Mouse (Mus musculus): ENCODE results near the gene Frzb. TPM values are rescaled to one million over a fixed set of nuclear protein-coding genes. Genes with fewer than 3 reads are reported as not detected.

Gene Frzb
- polyA plus RNA-seq, 1 experiment from 2014 or later = 23.5 TPM

- ATAC-seq (replicated peaks; ENCODE audit: low FRiP score, low read depth) (no peak), DNase-seq (ENCODE audit: low spot score) (peak; percentile 70)
- H3K4me3 ChIP-seq (replicated peaks; ENCODE audit: low read depth, low read length) = 0 out of 2 replicates have a peak overlapping the region, but pooled peaks have one; percentile 57
- H3K36me3 ChIP-seq (ENCODE audit: insufficient read depth, low read length) = no peaks in the 10 kb centered on the region
- no peaks in the 10 kb centered on the region for H3K27me3 ChIP-seq (ENCODE audit: insufficient read depth, low read length)
- 47% methylated on average over 14 of the region's 14 CpGs for WGBS
- no peak overlapping the region for H3K27ac ChIP-seq
- H3K9me3 ChIP-seq (replicated peaks; ENCODE audit: low read length) = no peaks in the 10 kb centered on the region
- H3K4me1 ChIP-seq (replicated peaks; ENCODE audit: insufficient read depth, low read length) = peaks cover 10% of the 10 kb centered on the region; the same call in 1 of the 2 replicates
- peak overlapping the region; percentile 99 for H3K4me2 ChIP-seq (ENCODE audit: low read length)
- TF ChIP-seq CTCF (IDR thresholded peaks at IDR 0.05; ENCODE audit: low read depth) = no peak
- H3K9ac ChIP-seq (ENCODE audit: low read depth, low read length) = no peak overlapping the region
Measured at GRCm38 (mm10) chr2:80444418-80445365, 2.7 kb downstream of the Frzb start.

GRCm38 (mm10) chr2:80443962-80444361 is 3.5 kb downstream of the Frzb start:
- no peak overlapping the region for H3K27ac ChIP-seq
- ATAC-seq (replicated peaks; ENCODE audit: low FRiP score, low read depth) (no peak), DNase-seq (ENCODE audit: low spot score) (no peak)
- no peaks in the 10 kb centered on the region for H3K27me3 ChIP-seq (ENCODE audit: insufficient read depth, low read length)
- 91% methylated on average over 2 of the region's 2 CpGs for WGBS
- H3K4me1 ChIP-seq (replicated peaks; ENCODE audit: insufficient read depth, low read length) = peaks cover 10% of the 10 kb centered on the region; the same call in 1 of the 2 replicates
- H3K9ac ChIP-seq (ENCODE audit: low read depth, low read length) = no peak overlapping the region
- peak; percentile 57 for TF ChIP-seq CTCF (IDR thresholded peaks at IDR 0.05; ENCODE audit: low read depth)
- no peak overlapping the region for H3K4me3 ChIP-seq (replicated peaks; ENCODE audit: low read depth, low read length)
- H3K4me2 ChIP-seq (ENCODE audit: low read length) = no peak overlapping the region
- H3K9me3 ChIP-seq (replicated peaks; ENCODE audit: low read length) = no peaks in the 10 kb centered on the region
- no peaks in the 10 kb centered on the region for H3K36me3 ChIP-seq (ENCODE audit: insufficient read depth, low read length)

- 78% methylated on average over 3 of the region's 3 CpGs for WGBS
- no peak for DNase-seq (ENCODE audit: low spot score)
- Histone ChIP-seq H3K4me1 (replicated peaks; ENCODE audit: insufficient read depth, low read length) (peaks cover 5% of the 10 kb centered on the region; the same call in 1 of the 2 replicates), H3K4me3 (replicated peaks; ENCODE audit: low read depth, low read length) (no peak overlapping the region), H3K27me3 (ENCODE audit: insufficient read depth, low read length) (no peaks in the 10 kb centered on the region), H3K27ac (no peak overlapping the region), H3K4me2 (ENCODE audit: low read length) (no peak overlapping the region), H3K9ac (ENCODE audit: low read depth, low read length) (no peak overlapping the region), H3K36me3 (ENCODE audit: insufficient read depth, low read length) (no peaks in the 10 kb centered on the region), H3K9me3 (replicated peaks; ENCODE audit: low read length) (no peaks in the 10 kb centered on the region)
- ATAC-seq (replicated peaks; ENCODE audit: low FRiP score, low read depth) = 0 out of 2 replicates have a peak, but pooled peaks have one; percentile 47
- TF ChIP-seq CTCF (IDR thresholded peaks at IDR 0.05; ENCODE audit: low read depth) = no peak
Measured at GRCm38 (mm10) chr2:80441386-80441785, 6.0 kb downstream of the Frzb start.

GRCm38 (mm10) chr2:80438854-80439253 is 8.6 kb downstream of the Frzb start:
- H3K27ac ChIP-seq = no peak overlapping the region
- H3K9me3 ChIP-seq (replicated peaks; ENCODE audit: low read length) = no peaks in the 10 kb centered on the region
- no peak for TF ChIP-seq CTCF (IDR thresholded peaks at IDR 0.05; ENCODE audit: low read depth)
- H3K27me3 ChIP-seq (ENCODE audit: insufficient read depth, low read length) = no peaks in the 10 kb centered on the region
- no peak overlapping the region for H3K4me2 ChIP-seq (ENCODE audit: low read length)
- H3K4me1 ChIP-seq (replicated peaks; ENCODE audit: insufficient read depth, low read length) = no peaks in the 10 kb centered on the region
- 82% methylated on average over 3 of the region's 3 CpGs for WGBS
- H3K36me3 ChIP-seq (ENCODE audit: insufficient read depth, low read length) = no peaks in the 10 kb centered on the region
- no peak overlapping the region for H3K9ac ChIP-seq (ENCODE audit: low read depth, low read length)
- no peak for ATAC-seq (replicated peaks; ENCODE audit: low FRiP score, low read depth)
- no peak for DNase-seq (ENCODE audit: low spot score)
- no peak overlapping the region for H3K4me3 ChIP-seq (replicated peaks; ENCODE audit: low read depth, low read length)

GRCm38 (mm10) chr2:80437401-80437800 is 10.0 kb downstream of the Frzb start:
- 69% methylated on average over 2 of the region's 2 CpGs for WGBS
- ATAC-seq (replicated peaks; ENCODE audit: low FRiP score, low read depth) = no peak

GRCm38 (mm10) chr2:80434783-80435572 is 12.4 kb downstream of the Frzb start:
- H3K27me3 ChIP-seq (ENCODE audit: insufficient read depth, low read length) = no peaks in the 10 kb centered on the region
- no peaks in the 10 kb centered on the region for H3K4me1 ChIP-seq (replicated peaks; ENCODE audit: insufficient read depth, low read length)
- TF ChIP-seq CTCF (IDR thresholded peaks at IDR 0.05; ENCODE audit: low read depth) = no peak
- no peaks in the 10 kb centered on the region for H3K9me3 ChIP-seq (replicated peaks; ENCODE audit: low read length)
- WGBS = 42% methylated on average over 11 of the region's 11 CpGs
- H3K27ac ChIP-seq = no peak overlapping the region
- no peaks in the 10 kb centered on the region for H3K36me3 ChIP-seq (ENCODE audit: insufficient read depth, low read length)
- ATAC-seq (replicated peaks; ENCODE audit: low FRiP score, low read depth) (0 out of 2 replicates have a peak, but pooled peaks have one; percentile 40), DNase-seq (ENCODE audit: low spot score) (peak; percentile 87)
- no peak overlapping the region for H3K9ac ChIP-seq (ENCODE audit: low read depth, low read length)
- H3K4me2 ChIP-seq (ENCODE audit: low read length) = no peak overlapping the region
- no peak overlapping the region for H3K4me3 ChIP-seq (replicated peaks; ENCODE audit: low read depth, low read length)

More at GRCm38 (mm10) chr2:80437401-80437800, 10.0 kb downstream of the Frzb start:
- no peak for TF ChIP-seq CTCF (IDR thresholded peaks at IDR 0.05; ENCODE audit: low read depth)
- H3K4me1 ChIP-seq (replicated peaks; ENCODE audit: insufficient read depth, low read length) = no peaks in the 10 kb centered on the region
- H3K4me2 ChIP-seq (ENCODE audit: low read length) = no peak overlapping the region
- H3K27me3 ChIP-seq (ENCODE audit: insufficient read depth, low read length) = no peaks in the 10 kb centered on the region
- H3K9me3 ChIP-seq (replicated peaks; ENCODE audit: low read length) = no peaks in the 10 kb centered on the region
- no peak overlapping the region for H3K9ac ChIP-seq (ENCODE audit: low read depth, low read length)
- H3K4me3 ChIP-seq (replicated peaks; ENCODE audit: low read depth, low read length) = no peak overlapping the region
- no peak overlapping the region for H3K27ac ChIP-seq
- H3K36me3 ChIP-seq (ENCODE audit: insufficient read depth, low read length) = no peaks in the 10 kb centered on the region
- DNase-seq (ENCODE audit: low spot score) = no peak
